Mouse (Mus musculus) 3T3-L1 (cell line): ENCODE measurements around the gene Mpzl3.

Source experiments
- DNase-seq: peaks from one replicate; pipeline ENCODE4 v3.0.0-alpha.2; 2015; ENCODE audit warnings: low read depth, low spot score

Mpzl3 gene

GRCm38 (mm10) chr9:45102528-45102927, 47.5 kb downstream of the Mpzl3 start:
- DNase-seq = no peak

- no peak for DNase-seq
Measured at GRCm38 (mm10) chr9:45103211-45103979, 48.4 kb downstream of the Mpzl3 start.

- no peak for DNase-seq
Measured at GRCm38 (mm10) chr9:45105596-45106374, 50.8 kb downstream of the Mpzl3 start.

DNA sequence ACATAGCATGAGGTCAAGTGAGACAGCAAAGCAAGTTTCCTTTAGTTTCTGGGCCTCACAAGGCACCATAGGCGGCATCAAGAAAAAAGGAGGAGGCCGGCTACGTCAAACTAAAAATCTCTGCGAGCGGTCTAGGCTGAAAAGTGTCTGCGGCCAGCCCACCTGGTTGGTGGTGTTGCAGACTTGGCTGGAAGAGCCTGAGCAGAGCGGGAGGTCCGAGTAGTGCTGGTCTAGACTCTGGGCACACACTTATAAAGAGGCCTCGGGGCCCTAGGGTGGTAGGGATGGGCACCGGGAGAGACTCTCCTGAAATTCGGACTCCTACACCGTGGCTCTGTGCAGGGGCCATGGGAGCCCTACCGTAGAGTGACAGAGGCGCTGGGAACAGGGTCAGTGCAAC, 60.7 kb downstream of the Mpzl3 start:
- DNase-seq = no peak

DNA sequence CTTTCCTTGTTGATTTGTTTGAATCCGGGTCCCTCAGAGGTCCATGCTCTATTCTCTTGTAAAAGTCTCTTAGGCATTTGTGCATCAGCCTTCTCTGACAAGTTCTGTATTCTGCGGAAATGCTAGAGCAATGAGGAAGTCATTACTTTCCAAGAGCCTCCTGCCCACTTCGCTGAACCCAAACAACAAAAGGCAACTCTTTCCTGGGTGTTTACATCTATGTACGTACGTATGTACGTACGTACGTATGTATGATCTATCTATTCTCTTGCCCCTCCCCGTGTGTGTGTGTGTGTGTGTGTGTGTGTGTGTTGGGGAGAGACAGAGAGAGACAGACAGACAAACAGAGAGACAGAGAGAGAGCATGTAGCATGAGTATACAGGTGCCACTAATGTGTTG, 61.8 kb downstream of the Mpzl3 start:
- no peak for DNase-seq

DNA sequence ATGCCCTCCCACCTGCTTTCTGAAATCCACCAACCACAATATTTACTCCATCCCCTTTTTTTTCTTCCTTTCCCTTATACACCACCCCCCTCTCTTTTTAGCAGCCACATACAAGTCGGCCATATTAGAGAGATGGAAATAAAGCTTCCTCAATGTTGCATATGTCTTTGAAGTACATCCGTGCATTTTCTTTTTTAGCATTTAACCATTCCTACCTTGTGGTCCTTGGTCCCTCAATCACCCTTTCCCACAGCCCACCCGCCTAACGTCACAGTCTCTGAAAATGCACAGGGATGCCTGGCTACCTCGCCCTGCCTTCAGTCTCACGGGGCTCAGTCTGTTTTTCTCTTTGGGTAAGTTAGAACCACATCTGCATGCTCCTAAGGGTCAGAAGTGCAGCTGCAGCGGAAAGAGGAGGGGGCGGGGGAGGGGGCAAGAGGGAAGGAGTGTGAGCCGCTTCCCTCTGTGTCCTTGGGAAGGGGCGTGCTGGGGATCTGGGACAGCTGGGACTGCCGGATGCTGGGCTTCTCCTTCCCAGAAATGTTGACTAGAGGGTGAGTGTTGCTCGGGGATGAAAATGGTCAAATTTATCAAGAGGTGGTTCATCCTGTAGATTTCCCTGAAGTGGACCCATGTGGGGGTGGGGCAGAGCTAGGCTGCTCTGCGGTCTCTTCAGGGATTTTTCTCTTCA, 62.9 kb downstream of the Mpzl3 start, which contains the start of gene Scn2b:
Scn2b (plus strand) TSS at position 42 of the 691 bp plus-strand sequence.
- DNase-seq = no peak

GRCm38 (mm10) chr9:45118552-45118951, 63.6 kb downstream of the Mpzl3 start:
- no peak for DNase-seq

DNA sequence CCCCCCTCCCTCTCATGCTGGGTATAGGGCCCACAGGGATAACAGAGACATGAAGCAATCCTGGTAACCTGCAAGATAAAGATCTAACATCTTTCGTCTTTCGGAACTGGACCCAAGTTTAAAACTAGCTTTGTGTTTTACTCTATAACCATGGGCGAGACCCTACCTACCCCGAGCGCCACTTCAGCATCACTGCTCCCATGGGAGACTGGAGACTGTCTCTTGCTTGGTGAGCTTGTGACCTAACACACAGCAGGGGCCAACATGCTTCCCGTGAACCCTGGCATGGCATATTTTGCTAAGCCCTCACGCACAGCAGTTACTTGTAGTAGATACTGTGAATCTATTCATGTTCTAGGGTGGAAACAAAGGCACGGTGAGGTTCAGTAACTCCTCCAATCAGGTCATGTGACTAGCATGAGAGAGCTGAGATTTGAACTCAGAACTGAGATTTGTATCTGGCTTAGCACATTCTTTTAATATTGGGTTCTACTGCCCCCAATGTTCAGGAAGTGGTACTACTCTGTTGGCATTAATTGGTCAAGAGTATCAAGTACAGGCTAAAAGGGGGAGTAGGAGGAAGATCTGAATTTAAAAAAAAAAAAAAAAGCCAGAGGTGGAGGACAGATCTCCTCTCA, 64.4 kb downstream of the Mpzl3 start:
- DNase-seq = no peak

DNA sequence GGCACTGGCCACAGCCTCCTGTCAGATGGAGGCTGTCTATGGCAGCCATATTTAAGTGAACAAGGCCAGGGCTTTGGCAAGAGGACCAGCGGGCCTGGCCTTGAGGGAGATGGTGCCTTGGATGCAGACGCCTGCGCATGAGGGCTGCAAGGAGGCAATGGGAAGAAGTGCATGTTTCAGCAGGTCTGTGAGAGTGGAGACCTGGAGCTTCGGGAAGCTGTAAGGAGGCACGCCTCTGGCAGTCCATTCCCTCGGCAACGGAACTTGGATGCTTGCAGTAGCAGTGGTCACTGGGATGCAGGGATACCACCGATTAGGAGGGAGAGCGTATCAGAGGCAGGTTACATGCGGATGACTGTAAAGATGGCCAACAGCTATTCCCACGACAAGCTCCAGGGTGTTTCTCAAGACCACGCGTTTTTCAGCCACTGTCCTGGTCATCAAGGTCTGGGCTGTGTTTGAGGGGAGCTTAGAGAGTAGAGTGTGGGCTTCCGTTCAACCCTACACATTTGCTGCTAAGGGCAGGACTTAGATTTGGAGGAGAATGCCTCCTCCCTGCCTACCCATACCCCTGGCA, 65.1 kb downstream of the Mpzl3 start:
- DNase-seq = no peak

- no peak for DNase-seq
Measured at GRCm38 (mm10) chr9:45120567-45120966, 65.6 kb downstream of the Mpzl3 start.

DNA sequence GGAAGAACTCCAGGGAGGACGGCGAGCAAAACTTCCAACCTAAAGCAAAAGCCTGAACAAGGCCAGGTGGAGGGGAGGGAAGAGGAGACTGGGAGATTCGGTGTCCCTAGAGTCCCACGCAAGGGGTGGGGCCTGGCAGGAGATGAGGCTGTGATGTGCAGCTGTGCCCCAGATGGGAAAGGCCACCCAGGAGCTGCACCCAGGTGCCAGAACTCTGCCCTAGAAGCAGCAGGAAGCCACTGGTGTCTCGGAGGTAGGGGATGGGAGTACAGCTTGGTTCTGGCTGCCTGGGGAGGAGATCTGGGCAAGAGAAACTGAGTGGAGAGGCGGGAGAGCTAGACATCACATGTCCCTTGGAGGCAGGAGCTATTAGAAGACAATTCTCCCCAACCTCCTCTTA, 66.0 kb downstream of the Mpzl3 start:
- no peak for DNase-seq

DNA sequence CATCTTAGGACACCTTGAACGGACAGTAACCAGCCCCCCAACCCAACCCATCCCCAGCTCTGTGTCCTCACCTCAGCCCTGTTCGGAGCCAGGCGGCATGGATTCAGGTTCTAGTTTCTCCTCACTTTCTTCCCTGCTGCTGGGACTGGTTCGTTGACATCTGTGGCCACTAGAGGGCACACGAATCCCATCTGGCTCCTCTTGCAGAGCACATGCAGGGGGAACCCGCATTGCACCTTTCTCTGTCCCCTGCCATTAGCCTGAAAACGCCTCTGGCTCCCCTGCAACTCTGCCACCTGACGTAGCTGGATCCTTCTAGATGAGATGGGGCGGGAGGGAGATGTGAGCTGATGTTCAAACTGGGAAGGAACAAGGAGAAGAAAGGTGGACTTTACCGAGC, 66.8 kb downstream of the Mpzl3 start:
- peak; percentile 71 for DNase-seq

DNA sequence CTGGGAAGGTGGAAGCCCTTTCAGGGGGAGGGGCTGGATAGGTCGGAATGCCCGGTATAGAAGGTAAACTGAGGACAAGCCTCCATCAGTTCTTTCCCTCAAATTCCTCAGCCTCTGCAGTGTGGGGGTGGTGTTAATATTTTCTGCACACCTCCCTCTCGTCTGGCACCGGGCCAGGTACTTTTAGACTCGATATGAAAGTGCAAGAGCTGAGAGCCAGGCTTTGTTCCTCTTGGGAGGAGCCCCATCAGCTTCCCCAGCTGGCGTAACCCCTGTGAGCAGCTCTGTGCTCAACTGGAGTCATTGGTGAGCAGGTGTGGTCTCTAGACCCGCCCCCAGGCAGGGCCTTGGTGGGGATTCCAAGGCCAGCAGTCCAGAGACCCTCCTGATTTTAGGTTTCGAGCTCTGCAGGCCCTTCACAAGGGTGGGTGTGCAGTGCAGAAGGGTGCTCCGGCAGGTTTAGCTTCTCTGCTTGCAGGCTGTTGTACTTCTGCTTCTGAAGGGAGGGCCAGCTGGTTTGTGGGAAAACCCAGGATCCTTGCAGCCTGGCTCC, 67.3 kb downstream of the Mpzl3 start:
- no peak for DNase-seq

- no peak for DNase-seq
Measured at GRCm38 (mm10) chr9:45125211-45125610, 70.2 kb downstream of the Mpzl3 start.

GRCm38 (mm10) chr9:45126941-45127340, 72.0 kb downstream of the Mpzl3 start:
- DNase-seq = no peak
